Mouse (Mus musculus): ENCODE measurements at regions not wholly inside any gene's neighbourhood (a gene's known extent, or its start where the extent isn't known, plus 50 kb on each side); places are given as distances from the start of the nearest gene placed in this dataset.

GRCm38 (mm10) chr3:19055961-19056360 lies 572.5 kb downstream of the 1700064H15Rik start:
- no peak overlapping the region for H3K4me3 ChIP-seq (ENCODE audit: insufficient read depth, low read length)
- no peaks in the 10 kb centered on the region for H3K4me1 ChIP-seq (ENCODE audit: control insufficient read depth, insufficient read depth, low read length)
- H3K27ac ChIP-seq (ENCODE audit: insufficient read depth, low read depth, low read length) = no peak overlapping the region
- TF ChIP-seq CTCF (IDR thresholded peaks at IDR 0.05; ENCODE audit: low read depth, low read length) = no peak
- TF ChIP-seq POLR2A (IDR thresholded peaks at IDR 0.05; ENCODE audit: borderline replicate concordance, low read depth, low read length) = no peak

- Histone ChIP-seq H3K4me3 (ENCODE audit: insufficient read depth, low read length) (no peak overlapping the region), H3K27ac (ENCODE audit: insufficient read depth, low read depth, low read length) (no peak overlapping the region), H3K4me1 (ENCODE audit: control insufficient read depth, insufficient read depth, low read length) (no peaks in the 10 kb centered on the region)
- TF ChIP-seq CTCF (IDR thresholded peaks at IDR 0.05; ENCODE audit: low read depth, low read length) (no peak), POLR2A (IDR thresholded peaks at IDR 0.05; ENCODE audit: borderline replicate concordance, low read depth, low read length) (no peak)
Observed at GRCm38 (mm10) chr3:19056623-19057022, 571.9 kb downstream of the 1700064H15Rik start.

GRCm38 (mm10) chr3:19059906-19060870 lies 568.3 kb downstream of the 1700064H15Rik start:
- no peaks in the 10 kb centered on the region for H3K4me1 ChIP-seq (ENCODE audit: control insufficient read depth, insufficient read depth, low read length)
- no peak for TF ChIP-seq POLR2A (IDR thresholded peaks at IDR 0.05; ENCODE audit: borderline replicate concordance, low read depth, low read length)
- no peak for TF ChIP-seq CTCF (IDR thresholded peaks at IDR 0.05; ENCODE audit: low read depth, low read length)
- H3K27ac ChIP-seq (ENCODE audit: insufficient read depth, low read depth, low read length) = no peak overlapping the region
- H3K4me3 ChIP-seq (ENCODE audit: insufficient read depth, low read length) = no peak overlapping the region

- Histone ChIP-seq H3K4me3 (ENCODE audit: insufficient read depth, low read length) (no peak overlapping the region), H3K4me1 (ENCODE audit: control insufficient read depth, insufficient read depth, low read length) (no peaks in the 10 kb centered on the region), H3K27ac (ENCODE audit: insufficient read depth, low read depth, low read length) (no peak overlapping the region)
- TF ChIP-seq POLR2A (IDR thresholded peaks at IDR 0.05; ENCODE audit: borderline replicate concordance, low read depth, low read length) = no peak
- no peak for TF ChIP-seq CTCF (IDR thresholded peaks at IDR 0.05; ENCODE audit: low read depth, low read length)
Observed at GRCm38 (mm10) chr3:19061488-19062248, 566.8 kb downstream of the 1700064H15Rik start.

- H3K4me1 ChIP-seq (ENCODE audit: control insufficient read depth, insufficient read depth, low read length) = no peaks in the 10 kb centered on the region
- TF ChIP-seq POLR2A (IDR thresholded peaks at IDR 0.05; ENCODE audit: borderline replicate concordance, low read depth, low read length) = no peak
- no peak for TF ChIP-seq CTCF (IDR thresholded peaks at IDR 0.05; ENCODE audit: low read depth, low read length)
- no peak overlapping the region for H3K4me3 ChIP-seq (ENCODE audit: insufficient read depth, low read length)
- H3K27ac ChIP-seq (ENCODE audit: insufficient read depth, low read depth, low read length) = no peak overlapping the region
Observed at GRCm38 (mm10) chr3:19062249-19062859, 566.1 kb downstream of the 1700064H15Rik start.

GRCm38 (mm10) chr3:19067141-19067757 lies 561.2 kb downstream of the 1700064H15Rik start:
- Histone ChIP-seq H3K4me1 (ENCODE audit: control insufficient read depth, insufficient read depth, low read length) (no peaks in the 10 kb centered on the region), H3K27ac (ENCODE audit: insufficient read depth, low read depth, low read length) (no peak overlapping the region), H3K4me3 (ENCODE audit: insufficient read depth, low read length) (no peak overlapping the region)
- TF ChIP-seq CTCF (IDR thresholded peaks at IDR 0.05; ENCODE audit: low read depth, low read length) (no peak), POLR2A (IDR thresholded peaks at IDR 0.05; ENCODE audit: borderline replicate concordance, low read depth, low read length) (no peak)

Data from bone marrow macrophage, adult 2 months (primary cell).